Mouse (Mus musculus) bone marrow, adult 2 months (tissue): ENCODE measurements around the gene Epyc.

Source experiments
- CTCF ChIP-seq: fragments of 200-500 bp; IDR thresholded peaks from 2 replicates; pipeline ENCODE4 v1.5.1; 2011; ENCODE audit warnings: low read length, control low read depth; ENCODE audit not compliant: control insufficient read depth, insufficient read depth
- POLR2A ChIP-seq: fragments of 200-500 bp; IDR thresholded peaks from 2 replicates; pipeline ENCODE4 v1.6.1; 2011; ENCODE audit warnings: low read depth, mild to moderate bottlenecking, control low read depth, low read length, borderline replicate concordance; ENCODE audit not compliant: control insufficient read depth

DNA sequence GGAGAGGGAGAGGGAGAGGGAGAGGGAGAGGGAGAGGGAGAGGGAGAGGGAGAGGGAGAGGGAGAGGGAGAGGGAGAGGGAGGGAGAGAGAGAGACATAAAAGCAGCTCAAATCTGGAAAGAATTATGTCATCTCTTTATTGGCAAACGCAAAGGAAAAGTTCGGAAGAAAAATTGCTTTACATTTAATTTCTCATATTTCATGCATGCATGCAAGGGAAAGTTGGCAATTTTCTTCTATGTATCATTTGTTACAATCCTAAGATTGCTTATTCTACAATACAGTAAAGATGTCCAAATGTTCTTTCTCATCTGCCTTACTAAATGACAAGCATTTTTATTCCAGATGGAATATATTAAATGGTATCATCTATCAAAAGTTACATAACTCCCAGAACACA, 19.5 kb upstream of the Epyc start:
- TF ChIP-seq POLR2A, result no peak
- no peak for TF ChIP-seq CTCF
